Mouse (Mus musculus): ENCODE results near the gene Mccc1.

- TF ChIP-seq CTCF (IDR thresholded peaks at IDR 0.05; ENCODE audit: borderline replicate concordance, insufficient read depth, low read depth, low read length) (peak; percentile 57; the same call in 1 of the 2 replicates), POLR2A (IDR thresholded peaks at IDR 0.05; ENCODE audit: borderline replicate concordance, insufficient read depth, low read length) (no peak)
These were observed 26.9 kb downstream of the Mccc1 start for GRCm38 (mm10) chr3:35973551-35973950.
